Mouse (Mus musculus) midbrain, embryonic 10.5 days (tissue): Measurements from ENCODE around the gene Cyfip1. TPM values are rescaled to one million over a fixed set of nuclear protein-coding genes. Genes with fewer than 3 reads are reported as not detected.

Experiments
- DNase-seq: peaks from one replicate; pipeline ENCODE4 v3.0.0-alpha.2; 2017; ENCODE audit warnings: low spot score
- H3K27ac ChIP-seq: fragments of 300-500 bp; sonication (generic); replicated peaks from 2 replicates; pipeline ENCODE4 v1.5.1; 2016; ENCODE audit warnings: mild to moderate bottlenecking
- H3K27me3 ChIP-seq: fragments of 300-500 bp; sonication (generic); 2 replicates; pipeline ENCODE4 v1.6.1; 2016; ENCODE audit warnings: low read depth, mild to moderate bottlenecking; ENCODE audit not compliant: poor library complexity, severe bottlenecking
- H3K36me3 ChIP-seq: fragments of 300-500 bp; sonication (generic); 2 replicates; pipeline ENCODE4 v1.6.1; 2016; ENCODE audit warnings: mild to moderate bottlenecking, moderate library complexity
- H3K4me1 ChIP-seq: fragments of 300-500 bp; sonication (generic); 2 replicates; pipeline ENCODE4 v1.6.1; 2016
- H3K4me3 ChIP-seq: fragments of 300-500 bp; sonication (generic); 2 replicates; pipeline ENCODE4 v1.5.1; 2016; ENCODE audit warnings: mild to moderate bottlenecking, moderate library complexity
- H3K9me3 ChIP-seq: fragments of 300-500 bp; sonication (generic); replicated peaks from 2 replicates; pipeline ENCODE4 v1.6.1; 2016; ENCODE audit warnings: mild to moderate bottlenecking
- WGBS: fragments of 180-500 bp; shearing (Covaris S2); methylation state at CpG from one replicate; pipeline ENCODE4 v1.1.7; 2016; 5-methylcytosine and 5-hydroxymethylcytosine counted together
- polyA plus RNA-seq: library from polyadenylated mRNA; unstranded; fragments of >200 nt; fragmentation: Nextera tagmentation; extraction: Ambion mirVana; gene quantifications from 2 replicates; pipeline ENCODE4 v1.2.1, GENCODE M21; 2016

Cyfip1 gene
- polyA plus RNA-seq, 1 experiment from 2014 or later: 79.2 TPM

- no peak for DNase-seq
Observed at GRCm38 (mm10) chr7:55966866-55967460, 125.4 kb downstream of the Cyfip1 start.

DNA sequence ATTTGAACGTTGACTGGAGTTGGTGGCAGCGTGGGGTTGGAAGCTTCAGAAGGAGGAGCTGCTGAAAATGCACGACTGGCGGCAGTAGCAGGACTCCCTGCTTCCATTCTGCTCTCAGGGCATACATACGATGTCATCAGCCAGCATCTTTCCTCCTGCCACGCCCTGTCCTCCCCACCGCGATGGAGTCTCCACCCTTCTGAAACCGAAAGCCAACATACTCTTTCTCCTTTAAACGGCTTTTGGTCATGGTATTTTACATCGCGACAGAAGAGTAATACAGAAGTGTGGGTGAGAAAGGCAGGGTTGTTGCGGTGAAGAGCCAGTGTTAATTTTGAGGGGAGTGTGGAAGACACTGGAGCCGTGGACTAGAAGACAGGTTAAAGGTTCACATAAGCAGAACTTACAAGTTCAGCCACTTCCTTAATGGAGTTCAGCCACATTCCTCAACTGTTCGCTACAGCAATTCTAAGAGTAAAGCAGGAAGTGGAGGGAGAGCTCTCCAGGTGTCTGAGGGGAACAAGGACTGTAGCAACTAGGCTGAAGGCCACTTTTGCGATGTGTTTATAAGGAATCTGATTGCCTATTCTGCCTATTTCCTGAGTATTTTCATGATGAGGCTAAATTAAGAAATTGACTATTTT lies 126.8 kb downstream of the Cyfip1 start:
- Histone ChIP-seq H3K4me1 (peaks cover 24% of the 10 kb centered on the region), H3K27ac (no peak overlapping the region), H3K36me3 (no peaks in the 10 kb centered on the region), H3K9me3 (no peaks in the 10 kb centered on the region), H3K27me3 (no peaks in the 10 kb centered on the region), H3K4me3 (0 out of 2 replicates have a peak overlapping the region, but pooled peaks have one; percentile 16)
- 51% methylated on average over 16 of the region's 16 CpGs for WGBS
- no peak for DNase-seq

More at GRCm38 (mm10) chr7:55966866-55967460, 125.4 kb downstream of the Cyfip1 start:
- Histone ChIP-seq H3K9me3 (no peaks in the 10 kb centered on the region), H3K36me3 (no peaks in the 10 kb centered on the region), H3K27me3 (no peaks in the 10 kb centered on the region), H3K4me3 (no peak overlapping the region), H3K4me1 (peaks cover 32% of the 10 kb centered on the region), H3K27ac (no peak overlapping the region)
- 48% methylated on average over 3 of the region's 3 CpGs for WGBS

DNA sequence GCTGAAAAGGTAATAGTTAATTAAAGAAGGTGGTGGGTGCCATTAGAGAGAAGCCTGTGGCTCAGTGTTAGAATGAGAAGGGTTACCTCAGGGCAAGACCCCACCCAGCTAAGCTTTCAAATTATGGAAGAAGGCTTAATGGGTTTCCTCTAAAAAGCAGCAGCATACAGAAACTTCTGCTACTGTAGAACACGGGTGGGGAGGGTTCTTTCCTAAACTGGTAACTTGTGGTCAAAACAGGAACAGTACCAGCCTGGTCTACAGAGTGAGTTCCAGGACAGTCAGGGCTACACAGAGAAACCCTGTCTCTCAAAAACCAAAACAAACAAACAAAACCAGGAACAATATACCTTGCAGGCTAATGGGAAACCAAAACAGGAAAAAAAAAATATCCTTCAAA lies 127.9 kb downstream of the Cyfip1 start:
- Histone ChIP-seq H3K9me3 (0 out of 2 replicates have a peak, but pooled peaks cover 2% of the 10 kb centered on the region), H3K27ac (no peak overlapping the region), H3K36me3 (peaks cover 8% of the 10 kb centered on the region), H3K4me3 (no peak overlapping the region), H3K4me1 (peaks cover 21% of the 10 kb centered on the region), H3K27me3 (no peaks in the 10 kb centered on the region)
- 73% methylated on average over 1 of the region's 1 CpGs for WGBS
- no peak for DNase-seq

DNA sequence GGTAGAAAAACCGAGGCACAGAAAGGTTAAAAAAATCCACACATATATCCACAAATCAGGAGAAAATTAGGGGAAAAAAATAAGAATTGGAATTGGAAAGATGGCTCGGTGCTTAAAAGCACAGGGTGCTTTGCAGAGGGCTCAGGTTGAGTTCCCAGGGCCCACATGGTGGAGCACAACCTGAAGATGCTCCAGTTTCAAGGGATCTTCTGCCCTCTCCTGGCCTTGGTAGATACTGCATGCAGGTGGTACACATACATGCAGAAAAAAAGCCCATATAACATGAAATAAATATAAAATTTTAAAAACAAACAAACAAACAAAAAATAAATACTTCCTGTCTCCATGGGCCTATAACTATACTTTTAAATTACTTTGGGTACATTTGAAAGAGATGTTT lies 132.9 kb downstream of the Cyfip1 start:
- 0 out of 2 replicates have a peak, but pooled peaks cover 3% of the 10 kb centered on the region for H3K9me3 ChIP-seq
- H3K4me3 ChIP-seq: no peak overlapping the region
- H3K27me3 ChIP-seq: no peaks in the 10 kb centered on the region
- 90% methylated on average over 2 of the region's 2 CpGs for WGBS
- H3K36me3 ChIP-seq: peaks cover 19% of the 10 kb centered on the region
- H3K4me1 ChIP-seq: no peaks in the 10 kb centered on the region
- no peak for DNase-seq
- H3K27ac ChIP-seq: no peak overlapping the region

DNA sequence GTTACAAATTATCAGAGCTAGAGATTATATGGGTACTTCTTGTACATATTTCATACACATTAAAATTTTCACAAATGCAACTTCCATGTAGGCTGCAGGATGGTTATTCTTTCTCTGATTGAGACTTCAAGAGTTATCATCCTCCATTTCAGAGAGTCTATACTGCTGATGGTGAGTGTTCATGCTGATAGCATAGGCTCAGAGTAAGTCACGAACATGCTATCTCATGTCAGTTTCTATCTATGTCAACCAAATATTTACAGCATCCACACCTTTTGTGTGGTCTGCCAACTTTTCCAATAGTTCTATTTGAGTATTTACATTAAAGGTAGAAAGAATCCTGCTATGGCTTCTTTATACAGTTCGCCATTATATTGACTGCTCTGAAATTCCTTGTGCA lies 140.0 kb downstream of the Cyfip1 start:
- H3K27me3 ChIP-seq: no peaks in the 10 kb centered on the region
- H3K4me1 ChIP-seq: no peaks in the 10 kb centered on the region
- H3K4me3 ChIP-seq: no peak overlapping the region
- no peak overlapping the region for H3K27ac ChIP-seq
- DNase-seq: no peak
- peaks cover 21% of the 10 kb centered on the region for H3K36me3 ChIP-seq
- 89% methylated on average over 2 of the region's 2 CpGs for WGBS
- no peaks in the 10 kb centered on the region for H3K9me3 ChIP-seq

Other genes starting within 250 kb of the Cyfip1 start
- 0.41 and 0.89 TPM in 2 replicates for gene Siglech, start 73.6 kb upstream of the Cyfip1 start, polyA plus RNA-seq
- gene Tubgcp5, start 47.6 kb upstream of the Cyfip1 start, polyA plus RNA-seq: 33.1 and 37.4 TPM in 2 replicates
- gene Nipa2, start 120.7 kb downstream of the Cyfip1 start, polyA plus RNA-seq: 37.5 and 39.5 TPM in 2 replicates
- 8.9 and 10.4 TPM in 2 replicates for gene Nipa1, start 178.2 kb downstream of the Cyfip1 start, polyA plus RNA-seq
- gene Herc2, start 208.5 kb downstream of the Cyfip1 start, polyA plus RNA-seq: 19.9 and 23.5 TPM in 2 replicates